Mouse (Mus musculus) retina, adult 2 months (tissue): ENCODE measurements around the gene Fam57b.
A peak's percentile ranks its signal among the peaks of the same experiment; 100 is the strongest.

Experiments
- DNase-seq: peaks from one replicate; pipeline ENCODE4 v3.0.0-alpha.2; 2012; ENCODE audit warnings: low read depth, low spot score

Gene Fam57b

DNA sequence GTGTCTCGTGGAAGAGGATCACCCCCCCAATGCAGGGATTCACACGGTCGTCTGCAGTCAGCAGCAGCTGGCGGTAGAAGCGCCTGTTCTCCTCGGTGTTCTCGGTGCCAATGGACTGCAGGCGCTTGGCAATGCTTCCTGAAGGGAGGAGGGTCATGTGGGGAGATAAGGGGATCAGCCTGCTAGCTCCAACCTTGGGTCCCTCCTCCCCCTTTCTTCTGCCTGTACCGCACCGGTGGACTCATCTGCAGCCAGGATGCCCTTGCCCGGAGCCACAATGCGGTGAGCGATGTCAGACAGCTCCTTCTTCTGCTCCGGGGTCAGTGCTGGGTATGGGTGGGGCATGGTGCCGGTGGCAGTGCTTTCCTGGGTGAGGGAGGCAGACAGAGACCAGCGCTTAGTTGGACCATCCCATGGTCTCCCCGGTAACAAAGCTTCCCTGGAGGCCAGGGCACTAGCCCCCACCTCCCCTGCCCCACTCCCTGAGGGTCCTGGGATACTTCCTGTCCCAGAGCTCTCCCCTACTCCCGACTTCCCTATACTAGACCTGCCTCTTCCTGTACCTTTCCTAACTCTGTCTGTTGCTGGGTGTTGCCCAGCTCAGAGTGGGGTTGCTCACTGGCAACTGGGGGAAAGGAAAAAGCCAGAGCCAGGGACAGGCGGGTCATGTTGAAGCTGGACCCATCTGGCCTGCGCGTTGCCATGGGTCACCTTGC is at the start of gene Fam57b:
Gene Fam57b, plus strand, starts transcription at position 258 of the 716 bp plus-strand sequence.
- DNase-seq: peak; percentile 82

DNA sequence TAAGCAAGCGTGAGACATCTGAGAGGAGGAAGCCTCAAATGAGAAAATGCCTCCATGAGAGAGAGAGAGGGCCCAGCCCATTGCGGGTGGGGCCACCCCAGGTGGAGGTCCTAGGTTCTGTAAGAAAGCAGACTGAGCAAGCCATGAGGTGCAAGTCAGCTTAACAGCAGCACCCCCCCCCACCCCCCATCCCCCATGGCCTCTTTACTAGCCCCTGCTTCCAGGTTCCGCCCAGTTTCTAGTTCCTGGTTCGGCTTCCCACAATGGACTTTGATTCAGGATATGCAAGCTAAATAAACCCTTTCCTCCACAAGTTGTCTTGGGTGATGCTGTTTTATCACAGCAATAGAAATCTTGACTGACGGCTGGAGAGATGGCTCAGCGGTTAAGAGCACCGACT is 48.6 kb upstream of the Fam57b start:
- no peak for DNase-seq

- DNase-seq: no peak
Observed at GRCm38 (mm10) chr7:126749582-126750343, 47.7 kb upstream of the Fam57b start.

- DNase-seq: peak; percentile 62
Observed at GRCm38 (mm10) chr7:126754866-126755265, 42.6 kb upstream of the Fam57b start.

- no peak for DNase-seq
Observed at GRCm38 (mm10) chr7:126758539-126758938, 38.9 kb upstream of the Fam57b start.

DNA sequence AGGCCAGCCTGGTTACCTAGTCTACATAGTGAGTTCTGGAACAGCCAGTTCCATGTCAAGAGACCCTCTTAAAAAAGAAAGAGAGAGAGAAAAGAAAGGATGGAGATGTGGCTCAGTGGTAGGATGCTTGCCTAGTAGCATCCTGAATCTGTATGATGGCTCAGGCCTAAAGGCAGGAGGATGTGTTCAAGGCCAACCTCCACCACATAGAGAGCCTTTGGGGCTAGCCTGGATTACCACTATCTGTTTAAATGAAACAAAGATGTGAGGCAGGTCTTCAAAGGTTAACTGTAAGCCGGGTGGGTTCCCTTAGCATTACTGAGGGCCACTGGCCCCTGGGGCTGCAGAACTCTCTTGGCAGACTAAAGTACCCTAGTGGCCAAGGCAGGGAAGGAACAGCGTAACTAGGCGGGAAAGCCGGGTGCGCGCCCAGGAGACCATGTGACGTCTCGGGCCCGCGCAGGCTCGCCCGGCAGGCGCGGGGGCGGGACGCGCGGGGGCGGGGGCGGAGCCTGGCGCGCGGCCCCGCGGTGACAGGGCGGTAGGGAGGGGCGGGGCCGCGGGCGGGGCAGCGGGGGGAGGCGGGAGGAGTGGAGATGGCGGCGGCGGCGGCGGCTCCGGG is 38.3 kb upstream of the Fam57b start, which contains the start of gene Mapk3:
Gene Mapk3, plus strand, starts transcription at position 552 of the 622 bp plus-strand sequence.
- DNase-seq: peak; percentile 78

DNA sequence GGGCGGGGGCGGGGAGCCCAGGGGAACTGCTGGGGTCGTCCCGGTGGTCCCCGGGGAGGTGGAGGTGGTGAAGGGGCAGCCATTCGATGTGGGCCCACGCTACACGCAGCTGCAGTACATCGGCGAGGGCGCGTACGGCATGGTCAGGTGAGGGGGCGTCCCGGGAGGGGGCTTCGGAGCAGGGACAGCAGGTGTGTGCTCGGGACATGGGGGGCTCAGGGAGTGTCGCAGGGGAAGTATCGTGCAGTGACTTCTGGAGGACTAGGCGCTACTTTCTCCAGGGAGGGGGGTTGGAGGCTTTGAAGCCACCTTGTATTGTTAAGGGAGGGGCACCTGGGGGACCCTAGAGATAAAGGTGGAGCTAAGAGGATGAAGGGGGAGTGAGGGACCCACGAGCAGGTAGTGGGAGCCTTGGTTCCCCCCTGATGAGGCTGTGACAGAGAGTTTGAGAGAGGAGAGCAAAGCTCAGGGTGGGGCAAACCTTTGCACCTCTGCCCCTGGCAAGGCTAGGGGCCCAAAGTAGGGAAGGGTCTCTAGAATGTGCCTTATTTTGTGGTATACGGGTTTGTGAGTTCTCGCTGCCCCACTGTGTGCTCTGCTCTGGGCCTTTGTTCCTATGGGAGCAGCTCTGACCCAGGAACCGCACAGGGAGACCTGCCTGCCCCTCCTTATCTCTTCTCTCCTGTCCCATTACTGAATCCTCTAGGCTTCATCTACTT is 37.6 kb upstream of the Fam57b start:
- DNase-seq: no peak

DNA sequence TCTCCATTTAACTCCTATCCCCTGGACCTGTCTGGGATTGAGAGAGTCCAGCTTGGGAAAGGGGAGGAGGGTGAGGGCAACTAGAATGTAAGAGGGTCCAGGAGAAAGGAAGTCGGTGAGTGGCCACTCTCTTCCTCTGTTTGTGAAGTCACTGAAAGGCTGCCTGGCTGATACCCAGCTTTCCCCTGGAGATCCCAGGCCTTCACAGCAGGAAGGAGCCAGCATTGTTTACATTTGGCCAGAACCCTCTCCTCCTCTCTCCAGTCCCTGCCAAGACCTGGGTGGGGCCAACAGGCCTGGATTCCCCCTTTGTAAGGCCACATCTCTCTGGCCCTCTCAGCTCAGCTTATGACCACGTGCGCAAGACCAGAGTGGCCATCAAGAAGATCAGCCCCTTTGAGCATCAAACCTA is 37.1 kb upstream of the Fam57b start:
- no peak for DNase-seq

- DNase-seq: no peak
Observed at GRCm38 (mm10) chr7:126760956-126761355, 36.5 kb upstream of the Fam57b start.

- DNase-seq: no peak
Observed at GRCm38 (mm10) chr7:126761529-126762067, 35.9 kb upstream of the Fam57b start.

- DNase-seq: no peak
Observed at GRCm38 (mm10) chr7:126762471-126763008, 34.9 kb upstream of the Fam57b start.

GRCm38 (mm10) chr7:126765540-126765939 is 31.9 kb upstream of the Fam57b start:
- no peak for DNase-seq

DNA sequence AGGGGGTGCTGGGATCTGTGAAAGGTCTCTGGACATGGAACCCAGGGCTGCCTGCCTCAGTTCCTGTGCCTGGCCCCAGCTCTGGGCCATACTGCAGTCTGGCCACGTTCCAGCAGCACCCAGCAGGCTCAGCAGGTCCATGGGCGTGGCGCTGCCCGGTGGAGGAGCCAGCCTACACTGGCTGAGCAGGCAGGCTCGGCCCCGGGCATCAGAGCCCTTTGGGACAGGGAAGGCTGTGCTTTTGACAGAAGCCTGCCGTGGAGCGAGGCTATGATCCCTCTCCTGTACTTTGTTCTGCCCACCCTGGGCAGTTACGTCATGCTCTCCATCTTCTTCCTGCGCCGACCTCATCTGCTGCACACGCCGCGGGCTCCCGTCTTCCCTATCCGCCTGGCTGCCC is 31.3 kb upstream of the Fam57b start, which contains the start of gene Gdpd3:
Gene Gdpd3, plus strand, starts transcription at position 134 of the 400 bp plus-strand sequence.
- no peak for DNase-seq

DNA sequence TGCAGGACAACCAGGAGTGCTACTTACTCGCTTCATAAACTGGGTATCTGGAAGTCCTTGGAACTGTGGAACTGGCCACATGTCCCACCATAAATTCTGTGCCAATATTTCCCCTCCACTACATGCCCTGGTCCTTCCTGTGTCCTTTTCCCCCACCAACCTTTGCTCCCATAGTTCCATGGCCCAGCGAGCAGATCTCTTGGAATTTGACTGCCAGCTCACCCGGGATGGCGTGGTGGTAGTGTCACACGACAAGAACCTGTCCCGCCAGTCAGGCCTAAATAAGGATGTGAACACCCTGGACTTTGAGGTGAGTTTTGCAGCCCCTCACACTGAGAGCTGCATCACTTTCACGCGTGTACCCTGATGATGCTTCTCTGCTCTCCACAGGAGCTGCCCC is 30.5 kb upstream of the Fam57b start:
- DNase-seq: no peak

- no peak for DNase-seq
Observed at GRCm38 (mm10) chr7:126770784-126771183, 26.7 kb upstream of the Fam57b start.

DNA sequence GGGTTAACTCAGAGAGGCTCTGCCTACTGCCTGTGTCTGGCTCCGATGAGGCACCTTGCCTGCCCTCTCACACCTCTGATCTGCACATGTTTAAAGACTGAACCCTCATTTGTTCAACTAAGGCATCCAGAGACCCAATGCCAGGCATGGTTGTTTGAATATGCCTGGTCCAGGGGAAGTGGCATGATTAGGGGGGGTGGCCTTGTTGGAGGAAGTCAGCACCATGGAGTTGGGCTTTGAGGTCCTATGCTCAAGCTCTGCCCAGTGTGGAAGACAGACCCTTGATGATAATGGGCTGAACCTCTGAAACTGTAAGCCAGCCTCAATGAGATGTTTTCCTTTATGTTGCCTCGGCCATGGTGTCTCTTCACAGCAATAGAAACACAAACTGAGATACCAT is 24.1 kb upstream of the Fam57b start:
- DNase-seq: no peak

DNA sequence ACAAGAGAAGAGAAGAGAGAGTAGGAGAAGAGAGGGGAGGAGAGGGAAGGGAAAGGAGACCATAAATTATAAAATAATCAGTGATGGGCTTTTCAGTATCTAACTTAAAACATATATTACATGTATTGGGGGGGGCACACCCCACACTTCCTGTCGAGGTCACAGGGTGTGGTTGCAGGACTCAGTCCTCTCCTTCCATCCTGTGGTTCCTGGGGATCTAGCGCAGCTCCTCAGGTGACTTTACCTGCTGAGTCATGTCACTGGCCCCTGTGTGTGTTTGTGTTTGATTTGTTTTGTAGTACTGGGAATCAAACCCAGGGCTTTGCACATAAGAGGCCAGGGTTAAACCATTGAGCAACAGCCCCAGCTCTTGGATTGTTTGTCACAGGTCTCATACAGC is 23.0 kb upstream of the Fam57b start:
- DNase-seq: no peak

GRCm38 (mm10) chr7:126775185-126775977 is 22.1 kb upstream of the Fam57b start:
- no peak for DNase-seq

- no peak for DNase-seq
Observed at GRCm38 (mm10) chr7:126775978-126776234, 21.6 kb upstream of the Fam57b start.

DNA sequence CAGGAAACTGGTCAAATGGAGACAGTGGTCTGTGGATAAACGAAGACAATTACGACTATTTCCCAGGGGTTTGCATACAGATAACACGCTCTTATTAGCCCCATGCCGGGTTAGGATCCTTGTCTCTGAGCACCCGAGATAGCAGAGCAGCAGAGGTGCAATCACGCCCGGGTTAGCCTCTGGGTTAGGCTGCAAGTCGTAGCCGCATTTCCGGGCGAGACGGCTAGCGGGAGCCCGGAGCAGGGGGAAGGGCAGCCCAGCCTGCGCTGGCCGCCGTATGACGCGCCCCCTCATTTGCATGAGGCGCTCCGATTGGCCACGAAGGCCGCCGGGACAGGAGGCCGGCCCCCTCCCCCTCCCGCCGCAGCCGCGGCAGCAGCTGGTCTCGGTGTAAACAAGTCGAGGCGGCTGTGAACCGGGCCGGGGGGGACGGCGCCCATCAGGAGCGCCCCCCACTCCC is 20.8 kb upstream of the Fam57b start, which contains the start of gene Ypel3:
Gene Ypel3, plus strand, starts transcription at position 358 of the 460 bp plus-strand sequence.
- peak; percentile 77 for DNase-seq
